Mouse (Mus musculus) heart, adult 2 months (tissue): ENCODE results near the gene BC035044. TPM values are rescaled to one million over a fixed set of nuclear protein-coding genes. Genes with fewer than 3 reads are reported as not detected.

ENCODE experiments used
- DNase-seq, 2 experiments: peaks; one replicate each; pipeline ENCODE4 v3.0.0; 2021
- H3K27ac ChIP-seq: fragments of 200-600 bp; 2 replicates; pipeline ENCODE4 v1.8.1; 2022
- H3K27me3 ChIP-seq: fragments of 200-500 bp; 2 replicates; pipeline ENCODE4 v1.6.1; 2012; ENCODE audit warnings: mild to moderate bottlenecking, low read length, inconsistent platforms, mixed read lengths; ENCODE audit not compliant: control insufficient read depth, insufficient read depth
- H3K36me3 ChIP-seq: fragments of 200-500 bp; 2 replicates; pipeline ENCODE4 v1.6.1; 2012; ENCODE audit warnings: low read length, inconsistent platforms; ENCODE audit not compliant: control insufficient read depth, insufficient read depth
- H3K4me1 ChIP-seq: fragments of 200-500 bp; 2 replicates; pipeline ENCODE4 v1.6.1; 2011; ENCODE audit warnings: low read length; ENCODE audit not compliant: control insufficient read depth, insufficient read depth
- H3K4me3 ChIP-seq: fragments of 200-600 bp; 2 replicates; pipeline ENCODE4 v1.8.1; 2022
- H3K79me2 ChIP-seq: fragments of 200-500 bp; replicated peaks from 2 replicates; pipeline ENCODE4 v1.6.1; 2012; ENCODE audit warnings: mild to moderate bottlenecking, inconsistent platforms, low read length, moderate library complexity, mixed read lengths; ENCODE audit not compliant: control insufficient read depth, insufficient read depth
- H3K9ac ChIP-seq: fragments of 200-500 bp; 2 replicates; pipeline ENCODE4 v1.6.1; 2012; ENCODE audit warnings: low read depth, mild to moderate bottlenecking, control low read depth, inconsistent platforms, low read length, mixed read lengths
- CTCF ChIP-seq: fragments of 200-600 bp; IDR thresholded peaks from 2 replicates; pipeline ENCODE4 v1.8.1; 2022; ENCODE audit warnings: antibody characterized with exemption, mild to moderate bottlenecking, moderate library complexity
- EP300 ChIP-seq: fragments of 200-500 bp; IDR thresholded peaks from 2 replicates; pipeline ENCODE4 v1.6.1; 2011; ENCODE audit warnings: low read depth, low read length, control low read depth; ENCODE audit not compliant: insufficient read depth
- POLR2A ChIP-seq: fragments of 200-500 bp; IDR thresholded peaks from 2 replicates; pipeline ENCODE4 v1.6.1; 2011; ENCODE audit warnings: mild to moderate bottlenecking, low read depth, low read length, control low read depth; ENCODE audit not compliant: insufficient read depth
- WGBS: fragments of 180-500 bp; shearing (Covaris S2); methylation state at CpG from one replicate; pipeline ENCODE4 v1.1.7; 2018; 5-methylcytosine and 5-hydroxymethylcytosine counted together
- intact Hi-C: fragments of 180-260 bp; cut with DNase I; formaldehyde crosslinking; loops from one replicate; pipeline ENCODE4 v1.15.1; 2025
- polyA plus RNA-seq: library from polyadenylated mRNA; depleted of rRNA; stranded (reverse); fragments of >200 nt; gene quantifications from 2 replicates; pipeline ENCODE4 v1.2.3, GENCODE M21; 2012
- total RNA-seq, 2 experiments: library from RNA; stranded (reverse); gene quantifications; 2 replicates each; pipeline ENCODE4 v1.2.3; 2021

Gene BC035044
- total and polyA plus RNA-seq, 3 experiments: 0.35 to 0.47 TPM; not detected in 1

- H3K36me3 ChIP-seq: no peaks in the 10 kb centered on the region
Observed at GRCm38 (mm10) chr6:128857976-128858375, 33.0 kb downstream of the BC035044 start.

GRCm38 (mm10) chr6:128856250-128856649, 34.7 kb downstream of the BC035044 start:
- Histone ChIP-seq H3K27me3 (no peaks in the 10 kb centered on the region), H3K79me2 (no peaks in the 10 kb centered on the region), H3K4me1 (peaks cover 1% of the 10 kb centered on the region; the same call in 1 of the 2 replicates), H3K9ac (no peak overlapping the region), H3K27ac (peak overlapping the region; percentile 79), H3K4me3 (no peak overlapping the region), H3K36me3 (no peaks in the 10 kb centered on the region)
- intact Hi-C loops: loop anchor here (2.0 kb wide), 1 partner anchor 13 kb away; no protein-coding TSS in a partner anchor
- 24% methylated on average over 5 of the region's 5 CpGs for WGBS
- peak; percentile 80 to 90 for DNase-seq
- peak; percentile 11; the same call in 1 of the 2 replicates for TF ChIP-seq CTCF
- TF ChIP-seq POLR2A: no peak
- peak; percentile 80 for TF ChIP-seq EP300

More at GRCm38 (mm10) chr6:128857976-128858375, 33.0 kb downstream of the BC035044 start:
- 89% methylated on average over 2 of the region's 2 CpGs for WGBS
- H3K79me2 ChIP-seq: no peaks in the 10 kb centered on the region
- intact Hi-C loops: loop anchor here (2.0 kb wide), 1 partner anchor 15 kb away; no protein-coding TSS in a partner anchor
- no peak overlapping the region for H3K9ac ChIP-seq
- no peak for DNase-seq
- H3K4me1 ChIP-seq: peaks cover 1% of the 10 kb centered on the region; the same call in 1 of the 2 replicates
- TF ChIP-seq EP300 (no peak), CTCF (no peak), POLR2A (no peak)
- H3K4me3 ChIP-seq: no peak overlapping the region
- H3K27ac ChIP-seq: no peak overlapping the region
- H3K27me3 ChIP-seq: no peaks in the 10 kb centered on the region

- H3K4me3 ChIP-seq: no peak overlapping the region
- intact Hi-C loops: loop anchor here (2.0 kb wide), 2 partner anchors 13 to 233 kb away; no protein-coding TSS in a partner anchor
- H3K4me1 ChIP-seq: peaks cover 1% of the 10 kb centered on the region; the same call in 1 of the 2 replicates
- TF ChIP-seq CTCF: no peak
- no peak for TF ChIP-seq POLR2A
- TF ChIP-seq EP300: no peak
- no peak overlapping the region for H3K9ac ChIP-seq
- no peak for DNase-seq
- H3K36me3 ChIP-seq: no peaks in the 10 kb centered on the region
- H3K79me2 ChIP-seq: no peaks in the 10 kb centered on the region
- WGBS: 69% methylated on average over 1 of the region's 1 CpGs
- peak overlapping the region; percentile 79 for H3K27ac ChIP-seq
- no peaks in the 10 kb centered on the region for H3K27me3 ChIP-seq
Observed at GRCm38 (mm10) chr6:128855477-128855876, 35.4 kb downstream of the BC035044 start.

- Histone ChIP-seq H3K36me3 (no peaks in the 10 kb centered on the region), H3K79me2 (no peaks in the 10 kb centered on the region), H3K4me3 (no peak overlapping the region), H3K9ac (no peak overlapping the region), H3K27me3 (no peaks in the 10 kb centered on the region), H3K4me1 (peaks cover 1% of the 10 kb centered on the region; the same call in 1 of the 2 replicates), H3K27ac (no peak overlapping the region; the same call in 1 of the 2 replicates)
- 100% methylated on average over 3 of the region's 3 CpGs for WGBS
- intact Hi-C loops: loop anchor here (1.0 to 5.0 kb wide), 5 partner anchors 14 to 400 kb away; no protein-coding TSS in a partner anchor
- TF ChIP-seq EP300 (no peak), CTCF (no peak), POLR2A (no peak)
- DNase-seq: no peak
Observed at GRCm38 (mm10) chr6:128854895-128855294, 36.0 kb downstream of the BC035044 start.

- no peak overlapping the region for H3K4me3 ChIP-seq
- DNase-seq: peak; percentile 73 to 76
- H3K4me1 ChIP-seq: peaks cover 1% of the 10 kb centered on the region; the same call in 1 of the 2 replicates
- TF ChIP-seq EP300 (no peak), POLR2A (no peak), CTCF (peak; percentile 92)
- H3K9ac ChIP-seq: no peak overlapping the region
- 55% methylated on average over 12 of the region's 12 CpGs for WGBS
- H3K36me3 ChIP-seq: no peaks in the 10 kb centered on the region
- H3K27ac ChIP-seq: no peak overlapping the region
- intact Hi-C loops: loop anchor here (1.0 to 5.0 kb wide), 5 partner anchors 15 to 401 kb away; no protein-coding TSS in a partner anchor
- no peaks in the 10 kb centered on the region for H3K79me2 ChIP-seq
- no peaks in the 10 kb centered on the region for H3K27me3 ChIP-seq
Observed at GRCm38 (mm10) chr6:128854024-128854820, 36.7 kb downstream of the BC035044 start.

- no peaks in the 10 kb centered on the region for H3K27me3 ChIP-seq
- H3K36me3 ChIP-seq: no peaks in the 10 kb centered on the region
- no peak overlapping the region for H3K27ac ChIP-seq
- DNase-seq: no peak
- no peak for TF ChIP-seq POLR2A
- no peak overlapping the region for H3K9ac ChIP-seq
- intact Hi-C loops: loop anchor here (1.0 to 5.0 kb wide), 2 partner anchors 325 to 514 kb away; no protein-coding TSS in a partner anchor
- WGBS: 36% methylated on average over 3 of the region's 3 CpGs
- peaks cover 1% of the 10 kb centered on the region; the same call in 1 of the 2 replicates for H3K4me1 ChIP-seq
- no peak overlapping the region for H3K4me3 ChIP-seq
- no peaks in the 10 kb centered on the region for H3K79me2 ChIP-seq
Observed at GRCm38 (mm10) chr6:128852766-128853165, 38.2 kb downstream of the BC035044 start.
